Mouse (Mus musculus) left cerebral cortex, adult 9 months (tissue): Measurements from ENCODE around the gene Rassf9.

Experiments
- DNase-seq, 2 experiments: peaks; one replicate each; pipeline ENCODE4 v3.0.0; 2022; ENCODE audit warnings: low spot score in 2 of 2

Gene Rassf9

DNA sequence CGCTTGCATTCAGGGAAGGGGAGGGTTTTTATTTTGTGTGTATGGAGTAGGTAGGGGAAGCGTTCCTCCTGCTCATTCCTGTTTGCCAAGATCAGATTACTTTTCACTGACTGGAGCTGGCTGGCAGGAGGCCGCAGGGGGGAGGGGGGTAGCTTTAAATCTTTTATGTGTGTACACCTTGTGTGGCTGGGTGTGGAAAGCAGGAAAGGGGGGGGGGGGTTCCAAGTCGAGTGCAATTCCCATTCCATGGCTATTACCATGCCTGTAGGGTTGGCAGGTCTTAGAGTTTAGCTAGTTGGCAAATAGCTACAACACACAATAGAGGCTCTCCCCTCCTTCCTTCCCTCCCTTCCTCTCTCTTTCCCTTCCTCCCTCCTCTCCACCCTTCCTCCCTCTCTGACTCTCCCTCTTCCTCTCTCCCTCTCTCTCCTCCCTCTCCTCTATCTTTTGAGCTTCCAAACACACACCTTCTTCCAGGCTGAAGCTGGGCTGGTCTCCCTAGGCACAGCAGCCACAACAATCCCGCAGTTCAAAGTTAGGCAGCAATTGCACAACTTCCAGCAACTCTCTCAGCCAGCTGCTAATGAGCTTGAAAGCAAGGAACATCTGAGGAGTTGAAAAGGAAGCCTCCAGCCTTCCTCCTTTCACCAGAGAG lies at the start of gene Rassf9:
Gene Rassf9 (plus strand): TSS at position 416 of the 655 bp plus-strand sequence.
- DNase-seq, result no peak

GRCm38 (mm10) chr10:102469412-102469811 lies 42.6 kb upstream of the Rassf9 start:
- DNase-seq, result no peak

GRCm38 (mm10) chr10:102490386-102490785 lies 21.6 kb upstream of the Rassf9 start, which contains the start of gene Nts:
TSS of gene Nts (minus strand) at chr10:102490486.
- no peak for DNase-seq

GRCm38 (mm10) chr10:102491792-102492191 lies 20.2 kb upstream of the Rassf9 start:
- DNase-seq, result peak in 1 of 2 experiments; percentile 62

GRCm38 (mm10) chr10:102498754-102499153 lies 13.3 kb upstream of the Rassf9 start:
- DNase-seq, result peak in 1 of 2 experiments; percentile 18

- DNase-seq, result no peak
Measured at GRCm38 (mm10) chr10:102507386-102507785, 4.6 kb upstream of the Rassf9 start.

DNA sequence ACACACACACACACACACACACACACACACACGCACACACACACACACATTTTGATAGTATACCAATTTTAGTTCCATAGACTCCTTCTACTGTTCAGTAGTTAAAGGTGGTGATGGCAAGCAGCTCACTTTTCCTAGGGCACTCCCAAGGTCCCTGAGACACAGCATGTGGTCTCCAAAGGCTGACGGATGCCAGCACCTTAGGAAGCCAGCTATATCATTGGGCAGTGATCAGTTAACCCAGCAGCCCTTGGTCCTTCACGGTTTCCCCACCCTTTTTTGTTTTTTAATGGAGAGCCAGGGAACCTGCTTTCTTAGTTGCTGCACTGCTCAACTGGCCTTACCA lies 588 bp upstream of the Rassf9 start:
- no peak for DNase-seq

- no peak for DNase-seq
Measured at GRCm38 (mm10) chr10:102514159-102514558, 2.1 kb downstream of the Rassf9 start.

DNA sequence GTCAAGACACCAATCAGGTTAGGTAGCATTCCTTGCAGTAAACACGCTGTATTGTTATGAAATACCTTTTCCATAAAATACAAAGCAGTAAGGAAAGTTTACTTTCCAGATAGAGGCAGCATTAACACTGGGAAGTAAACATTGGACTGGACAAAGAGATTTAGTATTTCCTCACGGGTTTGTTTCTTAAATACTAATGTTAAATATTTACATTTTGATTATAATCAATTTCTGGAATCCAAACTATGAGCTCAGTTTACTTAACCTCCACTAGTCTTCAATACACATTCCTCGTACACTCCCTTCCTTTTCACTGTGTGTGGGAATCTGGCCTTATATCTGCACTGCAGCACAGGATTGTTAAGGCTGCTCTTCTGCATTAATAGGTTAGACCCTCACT lies 15.9 kb downstream of the Rassf9 start:
- no peak for DNase-seq

DNA sequence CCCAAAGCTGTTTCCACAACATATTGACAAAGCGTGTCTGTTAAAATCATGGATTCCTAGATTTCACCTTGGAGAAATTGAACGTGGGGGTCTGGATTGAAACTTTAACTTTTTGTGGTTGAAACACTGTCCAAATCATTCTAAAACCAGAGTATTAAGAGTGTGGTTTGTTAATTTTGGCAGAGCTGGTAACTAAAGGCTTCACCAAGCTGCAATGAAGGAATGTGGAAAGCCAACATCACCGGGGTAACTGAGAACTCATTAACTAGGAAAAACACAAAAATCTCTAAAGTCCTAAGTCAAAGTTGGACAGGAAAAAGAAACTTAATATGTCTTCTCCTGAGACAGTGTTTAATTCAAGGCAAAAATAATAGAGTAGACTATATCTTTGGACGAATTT lies 41.9 kb downstream of the Rassf9 start:
- DNase-seq, result no peak

GRCm38 (mm10) chr10:102562488-102562887 lies 50.5 kb downstream of the Rassf9 start:
- DNase-seq, result no peak

DNA sequence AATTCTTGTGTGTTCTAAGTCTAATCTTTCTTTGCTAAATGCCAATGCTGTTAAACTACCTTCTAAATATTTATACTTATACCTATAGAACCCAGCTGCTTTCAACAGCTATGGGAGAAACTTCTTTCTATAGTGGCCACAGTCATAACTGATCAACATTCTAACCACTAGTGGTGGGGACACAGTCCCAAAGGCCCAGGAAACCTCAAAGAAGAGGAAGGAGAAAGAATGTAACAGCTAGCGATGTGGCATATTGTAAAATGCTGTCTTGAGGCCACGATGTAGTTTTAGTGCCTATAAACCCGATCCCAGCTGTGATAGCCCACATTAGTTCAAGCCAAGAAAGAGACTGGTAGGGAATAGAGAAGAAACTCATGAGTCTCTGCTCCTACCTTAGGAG lies 65.9 kb downstream of the Rassf9 start:
- DNase-seq, result no peak

GRCm38 (mm10) chr10:102594306-102594705 lies 82.3 kb downstream of the Rassf9 start:
- DNase-seq, result peak in 1 of 2 experiments; percentile 28
